Mouse (Mus musculus) cortical plate, adult 2 months (tissue): ENCODE measurements around the gene Gm47985.
"Not testable (repeated sequence)": the region's sequence is repeated elsewhere in the genome, so short reads cannot be mapped to it uniquely, and the experiment has no call there.

Experiments used
- CTCF ChIP-seq: fragments of 200-500 bp; IDR thresholded peaks from 2 replicates; pipeline ENCODE4 v1.5.1; 2011; ENCODE audit warnings: mild to moderate bottlenecking, control low read depth, low read length; ENCODE audit not compliant: insufficient read depth; ENCODE audit errors: extremely low read depth
- POLR2A ChIP-seq: fragments of 200-500 bp; IDR thresholded peaks from 2 replicates; pipeline ENCODE4 v1.6.1; 2011; ENCODE audit warnings: mild to moderate bottlenecking, low read length, control low read depth; ENCODE audit not compliant: insufficient read depth; ENCODE audit errors: extremely low read depth

DNA sequence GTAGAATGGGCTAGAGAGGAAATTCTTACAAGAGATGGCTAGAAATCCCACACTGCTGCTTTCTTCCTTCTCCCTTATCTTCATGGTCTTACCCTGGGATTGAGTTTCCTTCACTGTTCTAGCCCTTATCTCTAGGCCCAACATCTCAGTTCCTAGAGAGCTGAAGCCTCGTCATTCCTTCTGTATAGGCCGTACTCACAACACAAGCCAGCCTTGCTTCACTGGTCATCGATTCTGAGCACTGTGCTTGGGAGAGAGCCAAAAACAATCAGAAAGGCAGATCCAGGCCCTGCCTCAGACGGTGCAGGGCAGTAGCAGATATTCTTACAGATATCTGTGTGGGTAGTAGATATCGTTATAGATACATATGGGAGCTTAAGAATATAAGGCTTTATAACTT lies 26.2 kb downstream of the Gm47985 start:
- not testable (repeated sequence) for TF ChIP-seq CTCF, POLR2A
